Mouse (Mus musculus) hindbrain, embryonic 11.5 days (tissue): Measurements from ENCODE around the gene Gcdh. TPM values are rescaled to one million over a fixed set of nuclear protein-coding genes. Genes with fewer than 3 reads are reported as not detected.

ENCODE experiments used
- ATAC-seq: fragments of 200-750 bp; cut with Nextera tagmentation; 2 replicates; pipeline ENCODE4 v1.8.0; 2017; ENCODE audit warnings: mild to moderate bottlenecking, moderate TSS enrichment, moderate library complexity; ENCODE audit not compliant: low FRiP score
- DNase-seq: peaks from one replicate; pipeline ENCODE4 v3.0.0-alpha.2; 2015; ENCODE audit warnings: low spot score
- H3K27ac ChIP-seq: fragments of 300-500 bp; sonication (generic); 2 replicates; pipeline ENCODE4 v1.5.1; 2014; ENCODE audit warnings: mild to moderate bottlenecking, low read depth, low read length
- H3K27me3 ChIP-seq: fragments of 300-500 bp; sonication (generic); 2 replicates; pipeline ENCODE4 v1.6.1; 2014; ENCODE audit warnings: mild to moderate bottlenecking, low read length, moderate library complexity, mixed read lengths; ENCODE audit not compliant: control insufficient read depth, insufficient read depth
- H3K36me3 ChIP-seq: fragments of 300-500 bp; sonication (generic); 2 replicates; pipeline ENCODE4 v1.6.1; 2014; ENCODE audit warnings: mild to moderate bottlenecking, low read length, moderate library complexity, mixed read lengths; ENCODE audit not compliant: control insufficient read depth, insufficient read depth
- H3K4me1 ChIP-seq: fragments of 300-500 bp; sonication (generic); replicated peaks from 2 replicates; pipeline ENCODE4 v1.6.1; 2014; ENCODE audit warnings: low read length, mixed read lengths; ENCODE audit not compliant: control insufficient read depth, insufficient read depth
- H3K4me2 ChIP-seq: fragments of 300-500 bp; sonication (generic); replicated peaks from 2 replicates; pipeline ENCODE4 v1.6.1; 2014; ENCODE audit warnings: mild to moderate bottlenecking, low read depth, low read length
- H3K4me3 ChIP-seq: fragments of 300-500 bp; sonication (generic); 2 replicates; pipeline ENCODE4 v1.5.1; 2014; ENCODE audit warnings: low read depth, low read length
- H3K9ac ChIP-seq: fragments of 300-500 bp; sonication (generic); 2 replicates; pipeline ENCODE4 v1.6.1; 2014; ENCODE audit warnings: low read depth, low read length
- H3K9me3 ChIP-seq: fragments of 300-500 bp; sonication (generic); 2 replicates; pipeline ENCODE4 v1.6.1; 2016; ENCODE audit warnings: low read length; ENCODE audit not compliant: control insufficient read depth
- WGBS: fragments of 180-500 bp; shearing (Covaris S2); extraction: QIAGEN DNeasy Blood & Tissue Kit; methylation state at CpG from one replicate; pipeline ENCODE4 v1.1.7; 2014; 5-methylcytosine and 5-hydroxymethylcytosine counted together
- polyA plus RNA-seq: library from polyadenylated mRNA; unstranded; fragments of >200 nt; fragmentation: Nextera tagmentation; extraction: Ambion mirVana; gene quantifications from 2 replicates; pipeline ENCODE4 v1.2.1, GENCODE M21; 2014

Gcdh gene
- polyA plus RNA-seq, 1 experiment from 2014 or later: 29.2 TPM

- peaks cover under 1% of the 10 kb centered on the region; the same call in 1 of the 2 replicates for H3K36me3 ChIP-seq
- ATAC-seq (no peak), DNase-seq (no peak)
- no peak overlapping the region for H3K4me2 ChIP-seq
- H3K4me3 ChIP-seq: no peak overlapping the region
- 90% methylated on average over 5 of the region's 5 CpGs for WGBS
- H3K27ac ChIP-seq: no peak overlapping the region
- H3K4me1 ChIP-seq: no peaks in the 10 kb centered on the region
- H3K27me3 ChIP-seq: no peaks in the 10 kb centered on the region
- no peaks in the 10 kb centered on the region for H3K9me3 ChIP-seq
- no peak overlapping the region for H3K9ac ChIP-seq
These were observed 2.2 kb upstream of the Gcdh start for GRCm38 (mm10) chr8:84895963-84896362.

- Histone ChIP-seq H3K4me2 (peak overlapping the region; percentile 53), H3K27ac (no peak overlapping the region), H3K27me3 (no peaks in the 10 kb centered on the region), H3K9me3 (no peaks in the 10 kb centered on the region), H3K4me1 (no peaks in the 10 kb centered on the region), H3K4me3 (peak overlapping the region; percentile 72), H3K36me3 (peaks cover 4% of the 10 kb centered on the region; the same call in 1 of the 2 replicates), H3K9ac (peak overlapping the region; percentile 72)
- 13% methylated on average over 31 of the region's 31 CpGs for WGBS
- no peak for DNase-seq
- peak; percentile 62; the same call in 1 of the 2 replicates for ATAC-seq
These were observed 570 bp downstream of the Gcdh start for GRCm38 (mm10) chr8:84892993-84893708.

GRCm38 (mm10) chr8:84889141-84889540 lies 4.6 kb downstream of the Gcdh start:
- Histone ChIP-seq H3K9ac (no peak overlapping the region), H3K27me3 (no peaks in the 10 kb centered on the region), H3K27ac (no peak overlapping the region), H3K4me2 (no peak overlapping the region), H3K4me3 (no peak overlapping the region), H3K4me1 (no peaks in the 10 kb centered on the region), H3K36me3 (peaks cover 4% of the 10 kb centered on the region; the same call in 1 of the 2 replicates), H3K9me3 (no peaks in the 10 kb centered on the region)
- no peak for ATAC-seq
- no peak for DNase-seq
- 96% methylated on average over 1 of the region's 1 CpGs for WGBS

- Histone ChIP-seq H3K27ac (no peak overlapping the region), H3K36me3 (peaks cover 4% of the 10 kb centered on the region; the same call in 1 of the 2 replicates), H3K4me3 (no peak overlapping the region), H3K4me2 (no peak overlapping the region), H3K9ac (no peak overlapping the region), H3K9me3 (no peaks in the 10 kb centered on the region), H3K4me1 (no peaks in the 10 kb centered on the region), H3K27me3 (no peaks in the 10 kb centered on the region)
- ATAC-seq (no peak), DNase-seq (no peak)
- 95% methylated on average over 3 of the region's 3 CpGs for WGBS
These were observed 5.4 kb downstream of the Gcdh start for GRCm38 (mm10) chr8:84888280-84888679.

GRCm38 (mm10) chr8:84884728-84885127 lies 9.0 kb downstream of the Gcdh start:
- Histone ChIP-seq H3K9me3 (no peaks in the 10 kb centered on the region), H3K4me3 (no peak overlapping the region), H3K27ac (no peak overlapping the region), H3K27me3 (no peaks in the 10 kb centered on the region), H3K9ac (no peak overlapping the region), H3K4me2 (no peak overlapping the region), H3K4me1 (no peaks in the 10 kb centered on the region), H3K36me3 (no peaks in the 10 kb centered on the region)
- WGBS: 84% methylated on average over 4 of the region's 4 CpGs
- ATAC-seq (no peak), DNase-seq (no peak)

- H3K27ac ChIP-seq: no peak overlapping the region
- 78% methylated on average over 1 of the region's 1 CpGs for WGBS
- no peaks in the 10 kb centered on the region for H3K36me3 ChIP-seq
- H3K4me1 ChIP-seq: no peaks in the 10 kb centered on the region
- no peak overlapping the region for H3K4me3 ChIP-seq
- H3K27me3 ChIP-seq: no peaks in the 10 kb centered on the region
- DNase-seq (no peak), ATAC-seq (no peak)
- no peaks in the 10 kb centered on the region for H3K9me3 ChIP-seq
- no peak overlapping the region for H3K4me2 ChIP-seq
- no peak overlapping the region for H3K9ac ChIP-seq
These were observed 14.8 kb downstream of the Gcdh start for GRCm38 (mm10) chr8:84878915-84879314.

GRCm38 (mm10) chr8:84877297-84878035 lies 16.3 kb downstream of the Gcdh start:
- Histone ChIP-seq H3K9ac (no peak overlapping the region), H3K36me3 (no peaks in the 10 kb centered on the region), H3K27me3 (peaks cover 4% of the 10 kb centered on the region; the same call in 1 of the 2 replicates), H3K4me1 (peaks cover 2% of the 10 kb centered on the region; the same call in 1 of the 2 replicates), H3K4me2 (no peak overlapping the region), H3K9me3 (no peaks in the 10 kb centered on the region), H3K4me3 (no peak overlapping the region), H3K27ac (no peak overlapping the region)
- no peak for ATAC-seq
- 80% methylated on average over 3 of the region's 3 CpGs for WGBS
- no peak for DNase-seq

GRCm38 (mm10) chr8:84874339-84874738 lies 19.4 kb downstream of the Gcdh start:
- Histone ChIP-seq H3K4me1 (peaks cover 3% of the 10 kb centered on the region; the same call in 1 of the 2 replicates), H3K4me3 (no peak overlapping the region), H3K27me3 (peaks cover 4% of the 10 kb centered on the region; the same call in 1 of the 2 replicates), H3K9ac (no peak overlapping the region), H3K27ac (no peak overlapping the region), H3K9me3 (no peaks in the 10 kb centered on the region), H3K4me2 (no peak overlapping the region), H3K36me3 (no peaks in the 10 kb centered on the region)
- ATAC-seq (no peak), DNase-seq (no peak)
- 97% methylated on average over 3 of the region's 3 CpGs for WGBS
